Mouse (Mus musculus): Measurements from ENCODE around the gene Urod. TPM values are rescaled to one million over a fixed set of nuclear protein-coding genes. Genes with fewer than 3 reads are reported as not detected.

Gene Urod
- polyA plus RNA-seq, 1 experiment: 71.0 TPM

- DNase-seq (ENCODE audit: extremely low spot score in 1 of 2, low spot score in 1 of 2): no peak
Measured at GRCm38 (mm10) chr4:116999513-117000154, 5.4 kb upstream of the Urod start.

GRCm38 (mm10) chr4:116995798-116996135, 1.6 kb upstream of the Urod start:
- no peak for DNase-seq (ENCODE audit: extremely low spot score in 1 of 2, low spot score in 1 of 2)

GRCm38 (mm10) chr4:116995131-116995797, 1.1 kb upstream of the Urod start, which contains the start of gene Hectd3:
Hectd3 (plus strand) TSS chr4:116995317.
- DNase-seq (ENCODE audit: extremely low spot score in 1 of 2, low spot score in 1 of 2): peak in 1 of 2 experiments; percentile 73

- peak; percentile 63 to 95 for DNase-seq (ENCODE audit: extremely low spot score in 1 of 2, low spot score in 1 of 2)
Measured at GRCm38 (mm10) chr4:116991366-116991765, 2.8 kb downstream of the Urod start.

- no peak for DNase-seq (ENCODE audit: extremely low spot score in 1 of 2, low spot score in 1 of 2)
Measured at GRCm38 (mm10) chr4:116989731-116990130, 4.5 kb downstream of the Urod start.

- DNase-seq (ENCODE audit: extremely low spot score in 1 of 2, low spot score in 1 of 2): no peak
Measured at GRCm38 (mm10) chr4:116987122-116987456, 7.1 kb downstream of the Urod start.

- peak in 1 of 2 experiments; percentile 76 for DNase-seq (ENCODE audit: extremely low spot score in 1 of 2, low spot score in 1 of 2)
Measured at GRCm38 (mm10) chr4:116986400-116987121, 7.7 kb downstream of the Urod start.

GRCm38 (mm10) chr4:116985681-116986080, 8.5 kb downstream of the Urod start:
- DNase-seq (ENCODE audit: extremely low spot score in 1 of 2, low spot score in 1 of 2): no peak

- no peak for DNase-seq (ENCODE audit: extremely low spot score in 1 of 2, low spot score in 1 of 2)
Measured at GRCm38 (mm10) chr4:116976503-116976902, 17.7 kb downstream of the Urod start.

- DNase-seq (ENCODE audit: extremely low spot score in 1 of 2, low spot score in 1 of 2): no peak
Measured at GRCm38 (mm10) chr4:116954951-116955350, 39.3 kb downstream of the Urod start.

GRCm38 (mm10) chr4:116951642-116952041, 42.6 kb downstream of the Urod start:
- no peak for DNase-seq (ENCODE audit: extremely low spot score in 1 of 2, low spot score in 1 of 2)

- peak in 1 of 2 experiments; percentile 23 for DNase-seq (ENCODE audit: extremely low spot score in 1 of 2, low spot score in 1 of 2)
Measured at GRCm38 (mm10) chr4:116944055-116944454, 50.2 kb downstream of the Urod start.

- no peak for DNase-seq (ENCODE audit: extremely low spot score in 1 of 2, low spot score in 1 of 2)
Measured at GRCm38 (mm10) chr4:116942695-116943094, 51.5 kb downstream of the Urod start.

Other genes starting within 250 kb of the Urod start
- 19.9 and 21.7 TPM in 2 replicates for gene Toe1, start 186.8 kb downstream of the Urod start, polyA plus RNA-seq (2012; rRNA removed)
- 5.8 and 7.2 TPM in 2 replicates for gene Mutyh, start 186.7 kb downstream of the Urod start, polyA plus RNA-seq (2012; rRNA removed)
- gene Hpdl, start 172.7 kb downstream of the Urod start, polyA plus RNA-seq (2012; rRNA removed): 1.6 and 1.7 TPM in 2 replicates
- 9.4 and 10.5 TPM in 2 replicates for gene Zswim5, start 117.0 kb downstream of the Urod start, polyA plus RNA-seq (2012; rRNA removed)
- 42.2 and 45.7 TPM in 2 replicates for gene Hectd3, start 904 bp upstream of the Urod start, polyA plus RNA-seq (2012; rRNA removed)
- gene Eif2b3, start 25.0 kb upstream of the Urod start, polyA plus RNA-seq (2012; rRNA removed): 18.9 and 19.7 TPM in 2 replicates
- 2.7 and 2.9 TPM in 2 replicates for gene Ptch2, start 101.7 kb upstream of the Urod start, polyA plus RNA-seq (2012; rRNA removed)
- 21.9 and 25.6 TPM in 2 replicates for gene Btbd19, start 131.3 kb upstream of the Urod start, polyA plus RNA-seq (2012; rRNA removed)
- 0.15 and 0.32 TPM in 2 replicates for gene Tctex1d4, start 132.4 kb upstream of the Urod start, polyA plus RNA-seq (2012; rRNA removed)
- gene Plk3, start 139.6 kb upstream of the Urod start, polyA plus RNA-seq (2012; rRNA removed): 11.2 and 15.6 TPM in 2 replicates
- 496 and 568 TPM in 2 replicates for gene Rps8, start 161.8 kb upstream of the Urod start, polyA plus RNA-seq (2012; rRNA removed)
- 0.32 and 0.46 TPM in 2 replicates for gene Kif2c, start 188.2 kb upstream of the Urod start, polyA plus RNA-seq (2012; rRNA removed)